Mouse (Mus musculus) ES-E14 (cell line): ENCODE measurements at regions not wholly inside any gene's neighbourhood (a gene's known extent, or its start where the extent isn't known, plus 50 kb on each side); places are given as distances from the start of the nearest gene placed in this dataset.
A peak's percentile ranks its signal among the peaks of the same experiment; 100 is the strongest.

ENCODE experiments used
- DNase-seq: peaks from one replicate; pipeline ENCODE4 v3.0.0-alpha.2; 2013; ENCODE audit warnings: low read depth, low spot score
- H3K27ac ChIP-seq: 2 replicates; pipeline ENCODE4 v1.5.1; 2012; ENCODE audit warnings: low read depth, mild to moderate bottlenecking, low read length, moderate library complexity, mixed read lengths; ENCODE audit not compliant: poor library complexity, insufficient read depth, severe bottlenecking
- H3K36me3 ChIP-seq: 2 replicates; pipeline ENCODE4 v1.6.1; 2012; ENCODE audit warnings: mild to moderate bottlenecking, low read length, moderate library complexity, mixed read lengths; ENCODE audit not compliant: control insufficient read depth, poor library complexity, insufficient read depth, severe bottlenecking
- H3K4me1 ChIP-seq, 2 experiments: fragments of 150-350 bp in 1 of 2; sonication (generic) in 1 of 2; 2 replicates each; pipeline ENCODE4 v1.6.1; 2012; ENCODE audit warnings: low read length in 2 of 2, mild to moderate bottlenecking in 1 of 2, mixed read lengths in 1 of 2; ENCODE audit not compliant: control insufficient read depth in 2 of 2, insufficient read depth in 2 of 2, poor library complexity in 1 of 2
- H3K4me3 ChIP-seq, 2 experiments: fragments of 150-350 bp in 1 of 2; sonication (generic) in 1 of 2; 2 replicates each; pipeline ENCODE4 v1.5.1; 2012; ENCODE audit warnings: low read length in 2 of 2, low read depth in 1 of 2, mild to moderate bottlenecking in 1 of 2, mixed read lengths in 1 of 2; ENCODE audit not compliant: insufficient read depth in 1 of 2, poor library complexity in 1 of 2, severe bottlenecking in 1 of 2
- H3K9ac ChIP-seq: 2 replicates; pipeline ENCODE4 v1.6.1; 2012; ENCODE audit warnings: low read depth, mild to moderate bottlenecking, low read length, mixed read lengths; ENCODE audit not compliant: poor library complexity, insufficient read depth, severe bottlenecking
- H3K9me3 ChIP-seq: fragments of 150-350 bp; sonication (generic); 2 replicates; pipeline ENCODE4 v1.6.1; 2012; ENCODE audit warnings: low read depth, mild to moderate bottlenecking, low read length; ENCODE audit not compliant: control insufficient read depth, insufficient read depth
- CHD2 ChIP-seq: IDR thresholded peaks from 2 replicates; pipeline ENCODE4 v1.6.1; 2014; ENCODE audit warnings: mild to moderate bottlenecking, low read depth, low read length, inconsistent platforms
- HCFC1 ChIP-seq: IDR thresholded peaks from 2 replicates; pipeline ENCODE4 v1.6.1; 2012; ENCODE audit warnings: low read length, inconsistent platforms, borderline replicate concordance; ENCODE audit not compliant: insufficient read depth
- MAFK ChIP-seq: IDR thresholded peaks from 2 replicates; pipeline ENCODE4 v1.6.1; 2014; ENCODE audit warnings: mild to moderate bottlenecking, low read depth, low read length, inconsistent platforms; ENCODE audit not compliant: insufficient read depth
- ZC3H11A ChIP-seq: IDR thresholded peaks from 2 replicates; pipeline ENCODE4 v1.6.1; 2012; ENCODE audit warnings: low read depth, mild to moderate bottlenecking, inconsistent platforms, low read length, borderline replicate concordance
- ZNF384 ChIP-seq: IDR thresholded peaks from 2 replicates; pipeline ENCODE4 v1.6.1; 2012; ENCODE audit warnings: low read depth, low read length, inconsistent platforms
- in situ Hi-C, 2 experiments: fragments of 600-800 bp; cut with MboI; formaldehyde crosslinking; loops; one replicate each; pipeline ENCODE4 v1.15.1; 2025; ENCODE audit warnings: low sequenced_read_pairs in 2 of 2, inconsistent platforms in 1 of 2; ENCODE audit not compliant: unreplicated experiment in 2 of 2

DNA sequence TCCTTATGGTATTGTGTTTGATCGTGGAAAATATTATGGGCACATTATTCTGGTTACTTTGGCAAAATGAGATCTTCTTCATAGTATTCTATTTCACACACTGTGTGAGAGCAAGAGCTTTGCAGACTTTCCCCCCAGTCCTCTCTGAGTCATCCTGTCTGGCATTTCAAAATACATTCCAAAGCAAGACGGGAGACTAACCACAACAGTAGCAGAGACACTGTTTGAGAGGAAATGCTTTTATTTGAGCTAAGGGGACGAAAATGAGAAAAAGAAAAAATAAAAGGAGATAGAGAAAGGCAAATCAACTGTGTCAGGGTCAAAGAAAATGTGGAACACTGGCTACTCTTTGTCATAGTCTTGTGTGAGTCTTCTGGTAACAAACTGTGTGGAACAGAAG lies 502.6 kb downstream of the Col12a1 start:
- no peak overlapping the region for H3K9ac ChIP-seq
- H3K27ac ChIP-seq, result no peak overlapping the region
- no peak overlapping the region for H3K4me3 ChIP-seq
- in situ Hi-C loops, result no loop called here
- DNase-seq, result peak; percentile 3
- H3K9me3 ChIP-seq, result no peaks in the 10 kb centered on the region
- no peaks in the 10 kb centered on the region for H3K4me1 ChIP-seq
- TF ChIP-seq CHD2 (no peak), ZC3H11A (no peak), MAFK (no peak), HCFC1 (no peak), ZNF384 (no peak)
- H3K36me3 ChIP-seq, result no peaks in the 10 kb centered on the region

- H3K4me1 ChIP-seq, result no peaks in the 10 kb centered on the region
- no peak for TF ChIP-seq ZNF384
- TF ChIP-seq MAFK, result no peak
- no peak for TF ChIP-seq CHD2
- TF ChIP-seq ZC3H11A, result no peak
- TF ChIP-seq HCFC1, result no peak
- H3K36me3 ChIP-seq, result no peaks in the 10 kb centered on the region
- no peak overlapping the region for H3K4me3 ChIP-seq
- in situ Hi-C loops, result no loop called here
- H3K9ac ChIP-seq, result no peak overlapping the region
- DNase-seq, result no peak
- H3K9me3 ChIP-seq, result no peaks in the 10 kb centered on the region
- H3K27ac ChIP-seq, result no peak overlapping the region
Measured at GRCm38 (mm10) chr9:79216432-79216831, 502.2 kb downstream of the Col12a1 start.

DNA sequence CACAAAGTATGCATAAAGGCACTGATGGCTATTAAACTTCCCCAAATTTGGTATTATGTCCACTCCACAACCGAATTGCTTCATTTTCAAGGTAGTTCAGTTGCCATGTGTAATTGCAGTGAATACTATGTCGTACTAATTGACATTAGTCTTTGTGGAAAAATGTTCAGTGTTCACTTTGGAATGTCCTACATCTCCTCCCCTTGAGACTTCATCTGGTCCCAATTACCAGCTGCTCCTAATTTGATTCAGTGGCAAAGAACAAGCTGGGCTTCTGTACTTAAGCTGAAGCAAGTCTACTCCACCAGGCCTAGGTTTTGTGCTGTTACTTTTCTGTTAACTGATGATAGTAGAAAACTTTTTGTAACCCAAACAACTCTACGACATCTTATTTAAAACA lies 485.6 kb downstream of the Col12a1 start:
- no peak for DNase-seq
- H3K9me3 ChIP-seq, result no peaks in the 10 kb centered on the region
- TF ChIP-seq MAFK, result no peak
- no peak for TF ChIP-seq CHD2
- TF ChIP-seq ZC3H11A, result no peak
- TF ChIP-seq ZNF384, result no peak
- TF ChIP-seq HCFC1, result no peak
- H3K4me3 ChIP-seq, result no peak overlapping the region
- H3K9ac ChIP-seq, result no peak overlapping the region
- no peak overlapping the region for H3K27ac ChIP-seq
- in situ Hi-C loops, result no loop called here
- H3K4me1 ChIP-seq, result no peaks in the 10 kb centered on the region
- no peaks in the 10 kb centered on the region for H3K36me3 ChIP-seq

DNA sequence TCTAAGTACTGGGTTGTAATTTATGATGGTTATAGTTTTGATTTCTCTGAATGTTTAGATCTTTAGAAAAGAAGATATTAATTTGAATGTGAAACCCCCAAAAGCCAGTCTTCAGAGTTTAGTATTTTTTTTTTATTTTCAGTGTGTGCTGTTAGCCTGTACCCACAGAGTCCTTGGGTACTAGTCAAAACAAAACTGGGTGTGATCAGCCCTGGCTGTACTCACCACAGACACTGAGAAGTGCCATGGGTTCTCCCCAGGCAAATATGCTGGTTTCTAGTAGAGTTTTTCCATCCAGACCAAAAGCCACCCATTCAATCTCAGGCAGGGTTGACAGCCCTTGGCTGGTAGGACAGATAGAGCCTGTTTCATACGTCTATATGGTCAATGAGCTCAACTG lies 484.9 kb downstream of the Col12a1 start:
- no peak overlapping the region for H3K4me3 ChIP-seq
- in situ Hi-C loops, result no loop called here
- no peak for DNase-seq
- H3K4me1 ChIP-seq, result no peaks in the 10 kb centered on the region
- TF ChIP-seq ZNF384 (no peak), CHD2 (no peak), HCFC1 (no peak), ZC3H11A (no peak), MAFK (no peak)
- no peak overlapping the region for H3K27ac ChIP-seq
- H3K9me3 ChIP-seq, result no peaks in the 10 kb centered on the region
- H3K36me3 ChIP-seq, result no peaks in the 10 kb centered on the region
- H3K9ac ChIP-seq, result no peak overlapping the region

DNA sequence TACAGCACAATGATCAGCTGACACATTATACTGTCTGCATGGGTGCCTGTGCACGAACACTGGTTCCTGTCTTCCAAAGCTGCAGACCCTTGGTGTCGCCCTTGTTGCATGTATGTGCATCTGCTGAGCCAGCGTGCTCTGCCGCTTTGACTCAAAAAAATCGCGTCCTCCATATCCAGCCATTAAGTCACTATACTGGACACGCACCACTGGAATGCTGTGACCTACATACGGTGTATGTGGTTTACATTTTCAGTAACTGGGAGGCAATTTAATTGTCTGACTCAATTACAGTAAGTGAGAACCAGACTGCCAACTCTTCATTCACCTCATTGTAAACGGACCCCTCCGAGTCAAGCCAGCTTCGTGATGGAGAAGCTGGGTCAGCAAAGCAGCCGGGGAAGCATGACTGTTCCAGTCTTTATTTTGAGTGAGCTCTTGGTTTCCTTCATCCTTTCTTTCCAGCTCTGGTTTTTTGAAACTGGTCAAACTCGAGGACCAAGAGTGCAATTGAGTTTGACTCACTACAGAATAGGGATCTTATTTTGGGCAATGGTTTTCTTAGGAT lies 448.9 kb downstream of the Col12a1 start:
- no peaks in the 10 kb centered on the region for H3K9me3 ChIP-seq
- in situ Hi-C loops, result no loop called here
- no peak overlapping the region for H3K9ac ChIP-seq
- no peak for DNase-seq
- H3K27ac ChIP-seq, result no peak overlapping the region
- H3K4me3 ChIP-seq, result no peak overlapping the region
- H3K4me1 ChIP-seq, result no peaks in the 10 kb centered on the region
- no peak for TF ChIP-seq HCFC1
- TF ChIP-seq ZC3H11A, result no peak
- no peak for TF ChIP-seq MAFK
- TF ChIP-seq CHD2, result no peak
- no peak for TF ChIP-seq ZNF384
- H3K36me3 ChIP-seq, result no peaks in the 10 kb centered on the region
